Mouse (Mus musculus): ENCODE results near the gene Msi1.

GRCm38 (mm10) chr5:115493441-115493840 lies 64.0 kb downstream of the Msi1 start:
- TF ChIP-seq CTCF (IDR thresholded peaks at IDR 0.05; ENCODE audit: insufficient read depth, low read depth, low read length) (no peak), POLR2A (IDR thresholded peaks at IDR 0.05; ENCODE audit: insufficient read depth, low read depth, low read length) (no peak)

All from olfactory bulb, adult 2 months (tissue).